Mouse (Mus musculus) MEL-GATA-1-ER (cell line): ENCODE data around the gene Spata2.

ENCODE experiments used
- DNase-seq: peaks from one replicate; pipeline ENCODE4 v3.0.0-alpha.2; 2012; ENCODE audit warnings: low read depth; ENCODE audit errors: extremely low read depth

Spata2 gene

GRCm38 (mm10) chr2:167492713-167493636 is at the start of gene Spata2:
Gene Spata2 (minus strand): TSS chr2:167492887.
- peak; percentile 76 for DNase-seq

- DNase-seq: no peak
Observed at GRCm38 (mm10) chr2:167542361-167542760, 49.7 kb upstream of the Spata2 start.

GRCm38 (mm10) chr2:167541761-167542160 is 49.1 kb upstream of the Spata2 start:
- DNase-seq: no peak

- DNase-seq: no peak
Observed at GRCm38 (mm10) chr2:167541324-167541723, 48.6 kb upstream of the Spata2 start.

- no peak for DNase-seq
Observed at GRCm38 (mm10) chr2:167540477-167541110, 47.9 kb upstream of the Spata2 start.

- no peak for DNase-seq
Observed at GRCm38 (mm10) chr2:167539536-167540476, 47.1 kb upstream of the Spata2 start.

- no peak for DNase-seq
Observed at GRCm38 (mm10) chr2:167538671-167539306, 46.1 kb upstream of the Spata2 start.

GRCm38 (mm10) chr2:167537476-167538297 is 45.0 kb upstream of the Spata2 start, which contains the start of gene Snai1:
Gene Snai1 (plus strand): TSS chr2:167538195.
- DNase-seq: peak; percentile 67

- DNase-seq: no peak
Observed at GRCm38 (mm10) chr2:167536320-167536945, 43.7 kb upstream of the Spata2 start.

- no peak for DNase-seq
Observed at GRCm38 (mm10) chr2:167533880-167534279, 41.2 kb upstream of the Spata2 start.

- DNase-seq: no peak
Observed at GRCm38 (mm10) chr2:167532131-167532530, 39.4 kb upstream of the Spata2 start.

GRCm38 (mm10) chr2:167530536-167530935 is 37.8 kb upstream of the Spata2 start:
- no peak for DNase-seq

GRCm38 (mm10) chr2:167529935-167530513 is 37.3 kb upstream of the Spata2 start:
- DNase-seq: no peak

- no peak for DNase-seq
Observed at GRCm38 (mm10) chr2:167528278-167528677, 35.6 kb upstream of the Spata2 start.

- DNase-seq: no peak
Observed at GRCm38 (mm10) chr2:167519606-167520252, 27.0 kb upstream of the Spata2 start.

GRCm38 (mm10) chr2:167515688-167516087 is 23.0 kb upstream of the Spata2 start:
- DNase-seq: no peak

- no peak for DNase-seq
Observed at GRCm38 (mm10) chr2:167514641-167515040, 22.0 kb upstream of the Spata2 start.

GRCm38 (mm10) chr2:167512970-167513369 is 20.3 kb upstream of the Spata2 start:
- no peak for DNase-seq

GRCm38 (mm10) chr2:167512365-167512764 is 19.7 kb upstream of the Spata2 start:
- DNase-seq: no peak
